ENCODE assay signal across 7 mouse cellular contexts in the genomic region with DNA sequence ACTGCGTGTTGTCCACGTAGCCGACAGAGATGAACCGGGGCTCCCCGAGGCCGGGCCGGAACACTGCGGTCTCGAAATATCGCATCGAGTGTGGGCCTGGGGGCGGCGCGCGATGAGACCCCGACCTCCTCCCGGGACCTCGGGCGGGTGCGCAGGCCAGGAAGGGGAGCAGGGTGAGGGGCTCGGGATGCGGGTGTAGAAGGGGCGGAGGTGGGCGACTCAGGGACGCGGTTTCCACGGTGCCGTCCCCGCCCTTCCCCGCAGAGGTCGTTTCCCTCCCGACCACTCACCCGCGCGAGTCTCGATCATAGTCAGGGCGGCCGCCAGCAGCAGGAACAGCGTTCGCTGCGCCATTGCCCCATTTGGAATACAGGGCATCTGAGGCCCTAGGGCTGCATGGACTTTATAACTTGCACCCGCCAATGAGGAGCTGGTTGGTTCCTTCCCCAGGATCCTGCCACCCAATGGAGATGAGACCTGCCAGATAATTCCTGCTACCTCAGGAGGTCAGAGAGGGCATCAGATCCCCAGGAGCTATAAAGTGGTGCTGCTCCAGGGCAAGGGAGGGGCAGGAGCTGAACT. TPM values are rescaled to one million over a fixed set of nuclear protein-coding genes. Genes with fewer than 3 reads are reported as not detected.
DNase-seq lines count a peak whose midpoint lies in the region; ATAC-seq and TF ChIP-seq lines count a peak whose summit lies in the region.

No protein-coding gene starts in this region.

- peak; percentile 41 for ATAC-seq in embryonic facial prominence, embryonic 11.5 days (replicated peaks; ENCODE audit: insufficient number of reproducible peaks, low FRiP score, low TSS enrichment, low read depth)
- peak; percentile 85 for ATAC-seq in intestine, embryonic 15.5 days
- ATAC-seq in midbrain, embryonic 12.5 days (ENCODE audit: low FRiP score, low read depth): peak; percentile 52

- H3K27ac ChIP-seq in spleen, adult 2 months (ENCODE audit: insufficient read depth, low read length): no peak overlapping the region
- H3K27ac ChIP-seq in embryonic facial prominence, embryonic 11.5 days (replicated peaks; ENCODE audit: low read depth, low read length): no peak overlapping the region
- no peak overlapping the region for H3K27ac ChIP-seq in intestine, embryonic 15.5 days
- H3K27ac ChIP-seq in midbrain, embryonic 12.5 days (replicated peaks): no peak overlapping the region

- H3K36me3 ChIP-seq in spleen, adult 2 months (ENCODE audit: control insufficient read depth, insufficient read depth, low read length): no peaks in the 10 kb centered on the region
- no peaks in the 10 kb centered on the region for H3K36me3 ChIP-seq in embryonic facial prominence, embryonic 11.5 days (replicated peaks; ENCODE audit: control insufficient read depth, insufficient read depth, low read depth, low read length)
- no peaks in the 10 kb centered on the region for H3K36me3 ChIP-seq in intestine, embryonic 15.5 days
- H3K36me3 ChIP-seq in midbrain, embryonic 12.5 days: no peaks in the 10 kb centered on the region

- peaks cover 4% of the 10 kb centered on the region for H3K27me3 ChIP-seq in spleen, adult 2 months (ENCODE audit: control insufficient read depth, insufficient read depth, low read length)
- H3K27me3 ChIP-seq in embryonic facial prominence, embryonic 11.5 days (ENCODE audit: control insufficient read depth, insufficient read depth, low read length): peaks cover 12% of the 10 kb centered on the region
- H3K27me3 ChIP-seq in intestine, embryonic 15.5 days (replicated peaks): peaks cover 19% of the 10 kb centered on the region
- H3K27me3 ChIP-seq in midbrain, embryonic 12.5 days: peaks cover 38% of the 10 kb centered on the region

- DNase-seq in spleen, adult 2 months (ENCODE audit: low read depth in 1 of 2, low spot score in 2 of 2): no peak
- no peak for DNase-seq in spleen, postnatal 36 days (ENCODE audit: low spot score in 2 of 2)
- no peak for DNase-seq in embryonic facial prominence, embryonic 11.5 days (ENCODE audit: low spot score)
- DNase-seq in layer of hippocampus, adult 11-12 months (ENCODE audit: low spot score): no peak
- no peak for DNase-seq in right cerebral cortex, adult 18-20 months

- H3K9me3 ChIP-seq in embryonic facial prominence, embryonic 11.5 days (replicated peaks; ENCODE audit: control insufficient read depth, low read length): no peaks in the 10 kb centered on the region
- no peaks in the 10 kb centered on the region for H3K9me3 ChIP-seq in intestine, embryonic 15.5 days
- H3K9me3 ChIP-seq in midbrain, embryonic 12.5 days: no peaks in the 10 kb centered on the region

- TF ChIP-seq CTCF in spleen, adult 2 months (IDR thresholded peaks at IDR 0.05; ENCODE audit: extremely low read depth, insufficient read depth, insufficient read length, insufficient replicate concordance): no peak

- peak overlapping the region; percentile 80 for H3K4me3 ChIP-seq in spleen, adult 2 months (ENCODE audit: extremely low read depth, insufficient read depth, insufficient read length)
- peak overlapping the region; percentile 38 for H3K4me3 ChIP-seq in embryonic facial prominence, embryonic 11.5 days (ENCODE audit: low read depth, low read length)
- H3K4me3 ChIP-seq in intestine, embryonic 15.5 days (replicated peaks): peak overlapping the region; percentile 47
- H3K4me3 ChIP-seq in midbrain, embryonic 12.5 days: peak overlapping the region; percentile 57

- WGBS in spleen, adult 2 months: 1% methylated on average over 40 of the region's 42 CpGs
- under 1% methylated on average over 41 of the region's 42 CpGs for WGBS in embryonic facial prominence, embryonic 11.5 days
- 1% methylated on average over 42 of the region's 42 CpGs for WGBS in intestine, embryonic 15.5 days
- WGBS in midbrain, embryonic 12.5 days: under 1% methylated on average over 42 of the region's 42 CpGs

- no peak for TF ChIP-seq POLR2A in spleen, adult 2 months (IDR thresholded peaks at IDR 0.05; ENCODE audit: low read depth, low read length)

- H3K9ac ChIP-seq in embryonic facial prominence, embryonic 11.5 days (replicated peaks; ENCODE audit: low read length): peak overlapping the region; percentile 52
- H3K9ac ChIP-seq in intestine, embryonic 15.5 days: peak overlapping the region; percentile 23
- H3K9ac ChIP-seq in midbrain, embryonic 12.5 days (replicated peaks): peak overlapping the region; percentile 58

- H3K4me1 ChIP-seq in spleen, adult 2 months (ENCODE audit: control insufficient read depth, insufficient read depth, insufficient read length): peaks cover 2% of the 10 kb centered on the region; the same call in 1 of the 2 replicates
- H3K4me1 ChIP-seq in embryonic facial prominence, embryonic 11.5 days (ENCODE audit: control insufficient read depth, insufficient read depth, low read length): no peaks in the 10 kb centered on the region
- 0 out of 2 replicates have a peak, but pooled peaks cover 2% of the 10 kb centered on the region for H3K4me1 ChIP-seq in intestine, embryonic 15.5 days (replicated peaks)
- peaks cover 9% of the 10 kb centered on the region; the same call in 1 of the 2 replicates for H3K4me1 ChIP-seq in midbrain, embryonic 12.5 days

- H3K4me2 ChIP-seq in embryonic facial prominence, embryonic 11.5 days (ENCODE audit: low read depth, low read length): peak overlapping the region; percentile 66
- H3K4me2 ChIP-seq in intestine, embryonic 15.5 days (replicated peaks): peak overlapping the region; percentile 96
- H3K4me2 ChIP-seq in midbrain, embryonic 12.5 days (replicated peaks): peak overlapping the region; percentile 99

RNA-seq across cellular contexts. Expression of gene Gm11127, which starts 25.8 kb away (rescaled TPM):
- polyA plus RNA-seq in spleen, adult 2 months (2012; rRNA removed): 0.08 and 0.19 TPM in 2 replicates
- polyA plus RNA-seq in embryonic facial prominence, embryonic 11.5 days (2014; fragmentation: Nextera tagmentation; extraction: Ambion mirVana): 0.20 TPM in 1 of 2 replicates, not detected in the other
- 3.3 and 3.5 TPM in 2 replicates for polyA plus RNA-seq in intestine, embryonic 15.5 days (2015; fragmentation: Nextera tagmentation; extraction: Ambion mirVana)
- not detected in 2 replicates for polyA plus RNA-seq in midbrain, embryonic 12.5 days (2016; fragmentation: Nextera tagmentation; extraction: Ambion mirVana)

RNA-seq across cellular contexts. Expression of gene Gm19684, which starts 37.5 kb away (rescaled TPM):
- 0.43 and 0.44 TPM in 2 replicates for polyA plus RNA-seq in spleen, adult 2 months (2012; rRNA removed)
- polyA plus RNA-seq in embryonic facial prominence, embryonic 11.5 days (2014; fragmentation: Nextera tagmentation; extraction: Ambion mirVana): not detected in 2 replicates
- 0.11 TPM in 2 replicates for polyA plus RNA-seq in intestine, embryonic 15.5 days (2015; fragmentation: Nextera tagmentation; extraction: Ambion mirVana)
- not detected in 2 replicates for polyA plus RNA-seq in midbrain, embryonic 12.5 days (2016; fragmentation: Nextera tagmentation; extraction: Ambion mirVana)

RNA-seq across cellular contexts. Expression of gene Gm6034, which starts 41.2 kb away (rescaled TPM):
- 0.08 and 0.22 TPM in 2 replicates for polyA plus RNA-seq in spleen, adult 2 months (2012; rRNA removed)
- polyA plus RNA-seq in embryonic facial prominence, embryonic 11.5 days (2014; fragmentation: Nextera tagmentation; extraction: Ambion mirVana): not detected in 2 replicates
- polyA plus RNA-seq in intestine, embryonic 15.5 days (2015; fragmentation: Nextera tagmentation; extraction: Ambion mirVana): 0.11 and 0.25 TPM in 2 replicates
- not detected in 2 replicates for polyA plus RNA-seq in midbrain, embryonic 12.5 days (2016; fragmentation: Nextera tagmentation; extraction: Ambion mirVana)

RNA-seq across cellular contexts. Expression of gene H2-T22, which starts 41.4 kb away (rescaled TPM):
- polyA plus RNA-seq in spleen, adult 2 months (2012; rRNA removed): 60.3 and 61.9 TPM in 2 replicates
- polyA plus RNA-seq in embryonic facial prominence, embryonic 11.5 days (2014; fragmentation: Nextera tagmentation; extraction: Ambion mirVana): 12.7 and 13.2 TPM in 2 replicates
- polyA plus RNA-seq in intestine, embryonic 15.5 days (2015; fragmentation: Nextera tagmentation; extraction: Ambion mirVana): 13.3 and 13.9 TPM in 2 replicates
- polyA plus RNA-seq in midbrain, embryonic 12.5 days (2016; fragmentation: Nextera tagmentation; extraction: Ambion mirVana): 6.4 and 6.8 TPM in 2 replicates

RNA-seq across cellular contexts. Expression of gene Gm7030, which starts 45.3 kb away (rescaled TPM):
- polyA plus RNA-seq in spleen, adult 2 months (2012; rRNA removed): not detected in 2 replicates
- polyA plus RNA-seq in embryonic facial prominence, embryonic 11.5 days (2014; fragmentation: Nextera tagmentation; extraction: Ambion mirVana): not detected in 2 replicates
- polyA plus RNA-seq in intestine, embryonic 15.5 days (2015; fragmentation: Nextera tagmentation; extraction: Ambion mirVana): 1.4 and 1.5 TPM in 2 replicates
- polyA plus RNA-seq in midbrain, embryonic 12.5 days (2016; fragmentation: Nextera tagmentation; extraction: Ambion mirVana): not detected in 2 replicates
